Mouse (Mus musculus): ENCODE measurements around the gene Tnrc6b.

DNA sequence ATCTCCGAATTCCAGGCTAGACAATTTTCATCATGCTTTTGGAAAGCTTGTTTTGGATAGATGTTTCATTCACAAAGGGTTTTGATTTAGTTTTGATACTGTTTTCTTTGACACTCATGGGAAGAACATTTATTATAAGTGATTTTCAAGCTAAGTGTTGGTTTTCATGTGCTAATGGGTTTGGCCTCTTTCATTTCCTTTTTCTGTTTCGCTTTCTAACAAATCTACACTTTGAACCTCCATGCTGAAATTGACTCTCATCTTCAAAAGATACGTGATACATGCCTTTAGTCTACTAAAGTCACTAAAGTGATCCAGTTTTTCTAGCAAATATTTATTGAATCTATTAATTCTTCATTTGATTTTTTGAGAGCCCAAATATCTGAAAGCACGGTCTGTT lies 76.6 kb downstream of the Tnrc6b start:
- TF ChIP-seq POLR2A (IDR thresholded peaks at IDR 0.05; ENCODE audit: insufficient read depth, low read depth, low read length) (no peak), CTCF (IDR thresholded peaks at IDR 0.05; ENCODE audit: insufficient read depth, low read depth, low read length) (no peak)
